Mouse (Mus musculus) stomach, postnatal 0 days (tissue): ENCODE results near the gene Tshz2.

Experiments used
- CTCF ChIP-seq: IDR thresholded peaks from 2 replicates; pipeline ENCODE4 v1.5.1; 2016; ENCODE audit warnings: antibody characterized with exemption, low read depth, mild to moderate bottlenecking, moderate library complexity
- EP300 ChIP-seq: optimal IDR thresholded peaks from 2 replicates; pipeline ENCODE3; 2016; ENCODE audit warnings: antibody characterized with exemption

- TF ChIP-seq CTCF (no peak), EP300 (no peak)
These were observed 3.6 kb downstream of the Tshz2 start for GRCm38 (mm10) chr2:169636414-169636813.
